Mouse (Mus musculus): ENCODE data around the gene Shkbp1. TPM values are rescaled to one million over a fixed set of nuclear protein-coding genes. Genes with fewer than 3 reads are reported as not detected.

The Shkbp1 gene
- polyA plus RNA-seq, 1 experiment from 2014 or later: 53.5 TPM

DNA sequence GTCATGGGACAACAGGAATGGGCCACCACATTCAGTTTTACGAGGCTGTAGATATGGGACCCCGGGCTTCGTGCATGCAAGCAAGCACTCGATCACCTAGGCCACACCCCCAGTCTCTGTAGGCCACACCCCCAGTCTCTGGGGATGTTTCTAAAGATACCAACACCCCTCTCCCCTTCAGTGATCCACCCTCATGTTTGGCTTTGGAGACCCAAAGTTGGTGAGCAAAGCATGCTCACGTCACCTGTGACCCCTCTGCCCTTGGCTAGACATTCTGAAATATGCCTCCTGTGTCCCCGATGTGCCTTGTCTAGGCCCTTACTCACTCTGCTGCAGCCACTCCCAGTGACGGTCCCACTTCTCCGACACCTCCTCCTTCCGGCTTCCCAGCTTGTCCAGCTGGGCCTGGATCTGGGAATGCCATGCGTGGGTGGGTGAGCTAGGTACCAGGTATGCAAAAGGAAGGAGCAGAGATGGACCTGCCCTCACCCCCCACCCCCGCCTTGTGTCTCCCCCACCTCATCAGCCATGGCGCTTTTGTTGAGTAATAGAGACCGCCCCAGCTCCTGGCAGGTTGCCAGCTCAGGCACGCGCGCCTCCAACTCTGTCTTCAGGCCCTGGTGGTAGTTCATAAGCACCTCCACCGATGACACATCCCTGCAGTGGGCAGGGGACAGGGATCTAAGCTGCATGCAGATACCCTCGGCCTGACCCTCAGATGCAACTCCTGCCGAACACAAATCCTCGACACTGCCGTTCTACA lies 10.4 kb upstream of the Shkbp1 start:
- 27% methylated on average over 21 of the region's 21 CpGs for WGBS
- H3K4me3 ChIP-seq (ENCODE audit: low read depth, low read length): no peak overlapping the region
- peaks cover 86% of the 10 kb centered on the region for H3K27me3 ChIP-seq (ENCODE audit: insufficient read depth, low read length)
- no peaks in the 10 kb centered on the region for H3K4me1 ChIP-seq (ENCODE audit: insufficient read depth)
- H3K9ac ChIP-seq: no peak overlapping the region
- no peak overlapping the region for H3K27ac ChIP-seq (ENCODE audit: low read depth)
- no peak overlapping the region for H3K4me2 ChIP-seq
- DNase-seq (peak; percentile 54), ATAC-seq (ENCODE audit: insufficient read depth) (no peak)
- no peaks in the 10 kb centered on the region for H3K36me3 ChIP-seq (ENCODE audit: insufficient read depth)
- TF ChIP-seq CTCF (IDR thresholded peaks at IDR 0.05; ENCODE audit: low read depth): no peak
- peaks cover 7% of the 10 kb centered on the region; the same call in 1 of the 2 replicates for H3K9me3 ChIP-seq (ENCODE audit: low read depth, low read length)

DNA sequence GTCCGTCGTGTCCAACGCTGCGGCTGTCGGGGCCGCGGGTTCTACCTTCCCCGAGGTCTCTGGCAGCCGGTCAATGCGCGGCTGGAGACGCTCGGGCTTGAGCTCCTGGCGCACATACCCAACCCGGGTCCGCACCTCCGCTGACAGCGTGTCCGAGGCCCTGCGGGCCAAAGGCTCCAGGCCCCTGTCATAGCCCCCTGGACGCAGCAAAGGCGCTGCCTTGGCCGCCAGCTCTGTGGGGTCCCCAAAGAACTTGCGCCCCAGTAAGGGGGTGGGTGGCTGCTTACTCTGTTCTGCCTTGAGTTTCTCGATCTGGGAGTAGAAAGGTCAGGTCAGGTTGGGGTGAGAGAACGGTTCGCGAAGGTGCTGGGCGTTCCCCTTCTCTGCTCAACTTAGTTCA lies 8.6 kb upstream of the Shkbp1 start:
- H3K27ac ChIP-seq (ENCODE audit: low read depth): no peak overlapping the region
- WGBS: 5% methylated on average over 29 of the region's 29 CpGs
- ATAC-seq (ENCODE audit: insufficient read depth) (no peak), DNase-seq (no peak)
- H3K36me3 ChIP-seq (ENCODE audit: insufficient read depth): no peaks in the 10 kb centered on the region
- no peaks in the 10 kb centered on the region; the same call in 1 of the 2 replicates for H3K4me1 ChIP-seq (ENCODE audit: insufficient read depth)
- no peak overlapping the region for H3K9ac ChIP-seq
- H3K4me2 ChIP-seq: peak overlapping the region; percentile 15; the same call in 1 of the 2 replicates
- H3K4me3 ChIP-seq (ENCODE audit: low read depth, low read length): peak overlapping the region; percentile 12; the same call in 1 of the 2 replicates
- H3K9me3 ChIP-seq (ENCODE audit: low read depth, low read length): no peaks in the 10 kb centered on the region
- no peak for TF ChIP-seq CTCF (IDR thresholded peaks at IDR 0.05; ENCODE audit: low read depth)
- H3K27me3 ChIP-seq (ENCODE audit: insufficient read depth, low read length): peaks cover 68% of the 10 kb centered on the region

DNA sequence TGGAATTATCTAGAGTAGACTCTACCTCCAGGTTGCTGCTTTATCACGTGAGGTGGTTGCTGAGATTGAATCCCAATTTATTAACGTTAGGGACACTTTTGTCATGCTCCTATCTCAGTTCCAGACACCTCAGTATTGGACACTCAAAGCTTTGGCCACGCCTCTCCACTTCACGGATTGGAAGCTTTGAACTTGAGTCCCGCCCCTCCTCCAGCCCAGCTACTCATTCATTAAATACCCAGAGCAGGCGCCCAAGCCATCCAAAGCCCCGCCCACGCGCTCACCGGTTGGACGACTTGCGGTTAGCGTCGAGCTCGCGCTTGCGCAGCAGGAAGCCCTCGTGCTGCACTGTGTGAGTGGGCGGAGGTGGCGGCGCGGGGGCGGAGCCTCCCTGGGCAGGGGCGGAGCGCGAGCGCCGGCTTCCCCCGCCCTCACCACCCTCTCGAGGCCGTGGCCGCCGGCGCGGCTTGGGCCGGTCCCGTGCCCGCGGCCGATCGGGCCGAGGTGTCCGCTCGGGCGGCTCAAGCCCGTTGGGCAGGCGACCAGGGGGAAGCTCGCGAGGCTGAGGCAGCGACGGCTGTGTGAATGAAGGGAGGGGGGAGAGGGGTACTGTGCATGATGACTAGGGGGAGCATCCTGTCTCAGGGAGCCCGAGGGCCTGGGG lies 5.6 kb upstream of the Shkbp1 start:
- peaks cover 4% of the 10 kb centered on the region; the same call in 1 of the 2 replicates for H3K4me1 ChIP-seq (ENCODE audit: insufficient read depth)
- H3K4me3 ChIP-seq (ENCODE audit: low read depth, low read length): peak overlapping the region; percentile 47
- no peaks in the 10 kb centered on the region for H3K36me3 ChIP-seq (ENCODE audit: insufficient read depth)
- H3K9ac ChIP-seq: peak overlapping the region; percentile 61
- ATAC-seq (ENCODE audit: insufficient read depth): peak; percentile 92
- H3K27me3 ChIP-seq (ENCODE audit: insufficient read depth, low read length): peaks cover 39% of the 10 kb centered on the region
- TF ChIP-seq CTCF (IDR thresholded peaks at IDR 0.05; ENCODE audit: low read depth): no peak
- H3K27ac ChIP-seq (ENCODE audit: low read depth): no peak overlapping the region
- peak overlapping the region; percentile 85 for H3K4me2 ChIP-seq
- peak; percentile 100 for DNase-seq
- WGBS: under 1% methylated on average over 52 of the region's 52 CpGs
- H3K9me3 ChIP-seq (ENCODE audit: low read depth, low read length): no peaks in the 10 kb centered on the region

DNA sequence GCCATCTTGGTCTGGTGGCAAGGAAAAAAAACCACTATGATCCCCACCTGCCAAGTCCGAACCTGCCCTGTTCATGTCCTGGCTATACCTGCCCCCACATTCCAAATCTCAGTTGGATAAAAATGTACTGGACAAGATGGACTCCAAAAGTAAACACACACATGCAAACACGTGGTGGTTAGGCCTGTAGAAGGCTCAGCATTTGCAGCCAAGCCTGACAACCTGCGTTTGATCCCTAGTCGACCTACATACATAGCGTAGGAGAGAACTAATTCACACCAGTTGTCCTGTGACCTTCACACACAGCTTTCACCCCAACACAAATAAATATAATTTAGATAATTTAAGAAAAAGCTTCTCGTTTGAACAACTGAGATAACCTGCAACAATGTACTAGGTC lies 4.9 kb upstream of the Shkbp1 start:
- H3K36me3 ChIP-seq (ENCODE audit: insufficient read depth): no peaks in the 10 kb centered on the region
- H3K4me3 ChIP-seq (ENCODE audit: low read depth, low read length): peak overlapping the region; percentile 47; the same call in 1 of the 2 replicates
- H3K4me2 ChIP-seq: peak overlapping the region; percentile 85
- TF ChIP-seq CTCF (IDR thresholded peaks at IDR 0.05; ENCODE audit: low read depth): no peak
- H3K27ac ChIP-seq (ENCODE audit: low read depth): no peak overlapping the region
- ATAC-seq (ENCODE audit: insufficient read depth) (no peak), DNase-seq (no peak)
- H3K9me3 ChIP-seq (ENCODE audit: low read depth, low read length): no peaks in the 10 kb centered on the region
- WGBS: 42% methylated on average over 6 of the region's 6 CpGs
- peaks cover 32% of the 10 kb centered on the region for H3K27me3 ChIP-seq (ENCODE audit: insufficient read depth, low read length)
- peaks cover 4% of the 10 kb centered on the region; the same call in 1 of the 2 replicates for H3K4me1 ChIP-seq (ENCODE audit: insufficient read depth)
- no peak overlapping the region for H3K9ac ChIP-seq

DNA sequence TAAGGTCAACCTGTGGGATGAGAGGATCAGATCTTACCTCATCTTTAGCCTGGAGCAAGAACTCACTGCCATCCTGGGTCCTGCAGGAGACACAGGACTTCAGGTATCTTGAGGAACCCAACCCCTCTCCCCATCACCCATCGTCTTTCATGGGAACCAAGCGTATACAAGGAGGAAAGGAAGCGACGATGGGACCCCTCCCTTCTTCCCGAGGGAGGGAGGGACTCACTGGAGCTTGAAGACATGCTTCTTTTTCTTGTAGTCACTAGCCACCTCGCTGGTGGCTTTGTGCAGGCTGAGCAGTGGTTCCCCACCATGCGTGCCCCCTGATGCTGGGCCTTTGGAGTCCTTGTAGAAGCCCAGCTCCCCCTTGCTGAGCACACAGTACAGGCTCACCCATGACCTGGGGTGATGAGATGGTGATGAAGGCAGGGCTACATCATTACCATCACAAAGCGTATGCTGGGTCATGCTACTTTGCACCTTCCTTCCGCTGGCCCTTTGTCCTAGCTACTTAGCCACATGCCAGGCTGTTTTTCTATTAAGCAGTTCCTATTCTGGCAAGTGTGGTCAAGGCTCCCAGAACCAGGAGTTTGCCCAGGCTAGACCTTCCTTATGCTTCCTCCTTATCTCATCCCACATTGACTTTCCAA lies 4.0 kb upstream of the Shkbp1 start:
- no peak overlapping the region for H3K27ac ChIP-seq (ENCODE audit: low read depth)
- ATAC-seq (ENCODE audit: insufficient read depth): no peak
- H3K4me1 ChIP-seq (ENCODE audit: insufficient read depth): peaks cover 7% of the 10 kb centered on the region

DNA sequence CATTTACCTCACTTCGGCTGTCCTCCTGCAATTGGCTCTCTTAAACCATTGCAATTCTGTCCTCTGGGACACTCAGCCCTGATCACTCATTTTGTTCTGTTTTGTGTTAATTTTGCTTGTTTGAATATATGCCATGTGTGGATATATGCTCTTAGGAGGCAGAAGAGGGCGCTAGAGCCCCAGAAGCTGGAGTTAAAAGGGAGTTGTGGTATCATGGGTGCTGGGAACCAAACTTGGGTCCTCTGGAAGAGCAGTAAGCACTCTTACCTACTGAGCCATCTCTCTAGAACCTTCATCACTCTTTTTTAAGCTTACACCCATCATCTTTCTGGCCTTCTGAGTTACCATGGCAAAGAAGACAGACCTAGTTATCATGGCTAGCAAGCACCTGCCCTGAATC lies 3.3 kb upstream of the Shkbp1 start:
- ATAC-seq (ENCODE audit: insufficient read depth): no peak
- Histone ChIP-seq H3K4me1 (ENCODE audit: insufficient read depth) (peaks cover 13% of the 10 kb centered on the region), H3K9me3 (ENCODE audit: low read depth, low read length) (no peaks in the 10 kb centered on the region), H3K4me3 (ENCODE audit: low read depth, low read length) (no peak overlapping the region), H3K4me2 (no peak overlapping the region), H3K9ac (no peak overlapping the region), H3K36me3 (ENCODE audit: insufficient read depth) (no peaks in the 10 kb centered on the region), H3K27ac (ENCODE audit: low read depth) (no peak overlapping the region), H3K27me3 (ENCODE audit: insufficient read depth, low read length) (peaks cover 16% of the 10 kb centered on the region)
- no peak for DNase-seq
- 63% methylated on average over 2 of the region's 2 CpGs for WGBS
- no peak for TF ChIP-seq CTCF (IDR thresholded peaks at IDR 0.05; ENCODE audit: low read depth)

More for the DNA sequence above, 4.0 kb upstream of the Shkbp1 start:
- Histone ChIP-seq H3K9me3 (ENCODE audit: low read depth, low read length) (no peaks in the 10 kb centered on the region), H3K36me3 (ENCODE audit: insufficient read depth) (no peaks in the 10 kb centered on the region), H3K9ac (no peak overlapping the region), H3K27me3 (ENCODE audit: insufficient read depth, low read length) (peaks cover 23% of the 10 kb centered on the region), H3K4me2 (no peak overlapping the region), H3K4me3 (ENCODE audit: low read depth, low read length) (no peak overlapping the region)
- DNase-seq: no peak
- no peak for TF ChIP-seq CTCF (IDR thresholded peaks at IDR 0.05; ENCODE audit: low read depth)
- WGBS: 82% methylated on average over 9 of the region's 9 CpGs

All from lung, embryonic 14.5 days (tissue).